29 mouse cellular contexts compared by ENCODE assay signal in the genomic region with DNA sequence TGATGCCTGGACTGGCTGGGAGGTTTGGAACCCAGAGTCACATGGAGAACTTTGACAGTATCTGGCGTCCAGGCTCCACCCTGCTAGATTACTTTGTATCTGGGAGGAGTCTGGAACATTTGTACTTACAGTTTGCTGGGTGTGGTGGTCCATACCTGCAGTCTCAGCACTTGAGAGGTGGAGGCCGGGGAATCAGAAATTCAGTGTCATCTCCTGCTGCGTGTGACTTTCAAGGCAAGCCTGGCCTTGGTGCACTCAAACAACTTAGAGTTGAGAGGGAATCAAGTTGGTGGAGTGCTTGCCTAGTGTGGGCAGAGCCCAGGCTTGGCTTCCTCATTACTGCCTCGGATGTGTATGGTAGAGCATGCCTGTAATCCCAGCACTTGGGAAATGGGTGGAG.
"Had no signal": no experiment of that assay in that cellular context is flagged by ENCODE, and none has a peak within 500 bp of the region (broad histone marks: within the 10 kb centered on the region; RNA-seq: fewer than 3 reads in every experiment).

No protein-coding gene starts in this region.

- H3K27me3 ChIP-seq: limb, embryonic 12.5 days; limb, embryonic 13.5 days; limb, embryonic 15.5 days; liver, embryonic 12.5 days; liver, embryonic 13.5 days; liver, embryonic 15.5 days; midbrain, embryonic 12.5 days; midbrain, embryonic 13.5 days; midbrain, embryonic 15.5 days; neural tube, embryonic 12.5 days; neural tube, embryonic 13.5 days had no signal

- H3K4me1 ChIP-seq: limb, embryonic 15.5 days; liver, embryonic 12.5 days; liver, embryonic 13.5 days; liver, embryonic 15.5 days; lung, embryonic 15.5 days; megakaryocyte, embryonic 14.5 days; neural tube, embryonic 12.5 days had no signal

- H3K9me3 ChIP-seq: limb, embryonic 10.5 days; limb, embryonic 12.5 days; limb, embryonic 13.5 days; limb, embryonic 15.5 days; liver, embryonic 12.5 days; liver, embryonic 13.5 days; liver, embryonic 15.5 days; lung, embryonic 15.5 days; megakaryocyte, embryonic 14.5 days; midbrain, embryonic 12.5 days; midbrain, embryonic 13.5 days; midbrain, embryonic 15.5 days; neural tube, embryonic 12.5 days; neural tube, embryonic 13.5 days had no signal

- H3K4me3 ChIP-seq: limb, embryonic 10.5 days; limb, embryonic 12.5 days; limb, embryonic 13.5 days; limb, embryonic 15.5 days; liver, embryonic 12.5 days; liver, embryonic 13.5 days; liver, embryonic 15.5 days; lung, embryonic 15.5 days; megakaryocyte, embryonic 14.5 days; midbrain, embryonic 12.5 days; midbrain, embryonic 13.5 days; midbrain, embryonic 15.5 days; myocyte; neural tube, embryonic 12.5 days; neural tube, embryonic 13.5 days had no signal

- H3K27ac ChIP-seq: limb, embryonic 10.5 days; limb, embryonic 12.5 days; limb, embryonic 13.5 days; limb, embryonic 15.5 days; liver, embryonic 12.5 days; liver, embryonic 13.5 days; liver, embryonic 14.5 days; liver, embryonic 15.5 days; lung, embryonic 15.5 days; macrophage; midbrain, embryonic 12.5 days; midbrain, embryonic 13.5 days; midbrain, embryonic 15.5 days; neural tube, embryonic 12.5 days; neural tube, embryonic 13.5 days had no signal

- ATAC-seq: liver, embryonic 12.5 days; liver, postnatal 0 days; lung, postnatal 0 days; midbrain, embryonic 13.5 days; midbrain, embryonic 15.5 days; midbrain, embryonic 16.5 days had no signal

- H3K4me2 ChIP-seq: limb, embryonic 12.5 days; limb, embryonic 13.5 days; limb, embryonic 15.5 days; liver, embryonic 11.5 days; liver, embryonic 12.5 days; liver, embryonic 13.5 days; liver, embryonic 15.5 days; lung, embryonic 14.5 days; lung, embryonic 15.5 days; midbrain, embryonic 12.5 days; midbrain, embryonic 13.5 days; midbrain, embryonic 15.5 days; neural tube, embryonic 12.5 days; neural tube, embryonic 13.5 days had no signal

- H3K9ac ChIP-seq: limb, embryonic 12.5 days; limb, embryonic 13.5 days; limb, embryonic 15.5 days; liver, embryonic 12.5 days; liver, embryonic 13.5 days; liver, embryonic 14.5 days; liver, embryonic 15.5 days; liver, postnatal 0 days; lung, embryonic 14.5 days; lung, embryonic 15.5 days; midbrain, embryonic 12.5 days; midbrain, embryonic 13.5 days; midbrain, embryonic 15.5 days; neural tube, embryonic 12.5 days; neural tube, embryonic 13.5 days had no signal

- H3K36me3 ChIP-seq: limb, embryonic 10.5 days; limb, embryonic 12.5 days; limb, embryonic 13.5 days; limb, embryonic 15.5 days; liver, embryonic 12.5 days; liver, embryonic 13.5 days; liver, embryonic 15.5 days; lung, embryonic 15.5 days; midbrain, embryonic 12.5 days; midbrain, embryonic 13.5 days; midbrain, embryonic 15.5 days; neural tube, embryonic 12.5 days; neural tube, embryonic 13.5 days had no signal

- DNase-seq: left cerebral cortex, postnatal 4 days; liver; liver, embryonic 13.5 days; liver, postnatal 0 days; lung, adult 18-20 months; lung, embryonic 14.5 days; lung, postnatal 10 days; lung, postnatal 14 days; lung, postnatal 36 days; midbrain, embryonic 14.5 days had no signal
